Mouse (Mus musculus) myocyte (in vitro differentiated cells): ENCODE measurements at regions not wholly inside any gene's neighbourhood (a gene's known extent, or its start where the extent isn't known, plus 50 kb on each side); places are given as distances from the start of the nearest gene placed in this dataset.

Experiments used
- CEBPB ChIP-seq: IDR thresholded peaks from 2 replicates; pipeline ENCODE4 v1.6.1; 2011; ENCODE audit warnings: mild to moderate bottlenecking, moderate library complexity; ENCODE audit not compliant: poor library complexity, insufficient read depth, severe bottlenecking
- E2F4 ChIP-seq: IDR thresholded peaks from one replicate; pipeline ENCODE4 v1.6.1; 2011; ENCODE audit warnings: mild to moderate bottlenecking, control low read depth, moderate library complexity; ENCODE audit not compliant: insufficient read depth
- MAX ChIP-seq: IDR thresholded peaks from one replicate; pipeline ENCODE4 v1.6.1; 2011; ENCODE audit warnings: low read depth, mild to moderate bottlenecking, control low read depth
- MYOD1 ChIP-seq, 3 experiments: IDR thresholded peaks; one replicate each; pipeline ENCODE4 v1.6.1; 2011; ENCODE audit warnings: control low read depth in 2 of 3, low read depth in 2 of 3, mild to moderate bottlenecking in 2 of 3, moderate library complexity in 1 of 3; ENCODE audit not compliant: insufficient read length in 2 of 3, control insufficient read depth in 1 of 3
- MYOG ChIP-seq, 3 experiments: IDR thresholded peaks; one replicate each; pipeline ENCODE4 v1.6.1; 2011; ENCODE audit warnings: control low read depth in 2 of 3, low read depth in 2 of 3, mild to moderate bottlenecking in 2 of 3; ENCODE audit not compliant: insufficient read length in 2 of 3, control insufficient read depth in 1 of 3, insufficient read depth in 1 of 3
- POLR2A ChIP-seq: IDR thresholded peaks from one replicate; pipeline ENCODE4 v1.6.1; 2011; ENCODE audit warnings: low read depth, mild to moderate bottlenecking, control low read depth, moderate library complexity; ENCODE audit not compliant: insufficient read length
- POLR2AphosphoS2 ChIP-seq: IDR thresholded peaks from one replicate; pipeline ENCODE4 v1.6.1; 2011; ENCODE audit warnings: low read depth, control low read depth; ENCODE audit not compliant: insufficient read length
- REST ChIP-seq: IDR thresholded peaks from one replicate; pipeline ENCODE4 v1.6.1; 2011; ENCODE audit warnings: mild to moderate bottlenecking, control low read depth, moderate library complexity; ENCODE audit not compliant: insufficient read depth, insufficient read length
- SRF ChIP-seq: IDR thresholded peaks from one replicate; pipeline ENCODE4 v1.6.1; 2011; ENCODE audit warnings: low read depth; ENCODE audit not compliant: control insufficient read depth, insufficient read length
- TCF12 ChIP-seq: IDR thresholded peaks from one replicate; pipeline ENCODE4 v1.6.1; 2011; ENCODE audit warnings: mild to moderate bottlenecking, control low read depth; ENCODE audit not compliant: poor library complexity, insufficient read depth, severe bottlenecking
- USF1 ChIP-seq: IDR thresholded peaks from one replicate; pipeline ENCODE4 v1.6.1; 2011; ENCODE audit warnings: low read depth, mild to moderate bottlenecking, control low read depth, moderate library complexity

- TF ChIP-seq POLR2A (no peak), MAX (no peak), CEBPB (no peak), USF1 (no peak), TCF12 (no peak), MYOD1 (IDR thresholded peaks at IDR 0.05; ENCODE audit: control insufficient read depth in 1 of 3, insufficient read length in 2 of 3, low read depth in 2 of 3) (no peak), SRF (no peak), REST (no peak), POLR2AphosphoS2 (no peak), E2F4 (no peak), MYOG (IDR thresholded peaks at IDR 0.05; ENCODE audit: control insufficient read depth in 1 of 3, insufficient read depth in 1 of 3, insufficient read length in 2 of 3, low read depth in 2 of 3) (no peak)
Observed at GRCm38 (mm10) chr12:71543571-71544119, 234.0 kb downstream of the Dact1 start.
